Mouse (Mus musculus) hindbrain, embryonic 16.5 days (tissue): Measurements from ENCODE around the gene Zfp866. TPM values are rescaled to one million over a fixed set of nuclear protein-coding genes. Genes with fewer than 3 reads are reported as not detected.

ENCODE experiments used
- ATAC-seq: fragments of 200-750 bp; cut with Nextera tagmentation; 2 replicates; pipeline ENCODE4 v1.8.0; 2017; ENCODE audit warnings: moderate TSS enrichment, moderate library complexity
- H3K27ac ChIP-seq: fragments of 300-500 bp; sonication (generic); 2 replicates; pipeline ENCODE4 v1.5.1; 2014; ENCODE audit warnings: low read depth, mild to moderate bottlenecking, control low read depth, low read length, moderate library complexity
- H3K27me3 ChIP-seq: fragments of 300-500 bp; sonication (generic); replicated peaks from 2 replicates; pipeline ENCODE4 v1.6.1; 2014; ENCODE audit warnings: low read length; ENCODE audit not compliant: control insufficient read depth, insufficient read depth
- H3K36me3 ChIP-seq: fragments of 300-500 bp; sonication (generic); 2 replicates; pipeline ENCODE4 v1.6.1; 2014; ENCODE audit warnings: mild to moderate bottlenecking, low read length, moderate library complexity, mixed read lengths; ENCODE audit not compliant: control insufficient read depth, insufficient read depth
- H3K4me1 ChIP-seq: fragments of 300-500 bp; sonication (generic); 2 replicates; pipeline ENCODE4 v1.6.1; 2014; ENCODE audit warnings: low read depth, low read length; ENCODE audit not compliant: control insufficient read depth, insufficient read depth
- H3K4me2 ChIP-seq: fragments of 300-500 bp; sonication (generic); 2 replicates; pipeline ENCODE4 v1.6.1; 2014; ENCODE audit warnings: mild to moderate bottlenecking, low read length, control low read depth, moderate library complexity
- H3K4me3 ChIP-seq: fragments of 300-500 bp; sonication (generic); 2 replicates; pipeline ENCODE4 v1.5.1; 2014; ENCODE audit warnings: mild to moderate bottlenecking, low read length, control low read depth, moderate library complexity
- H3K9ac ChIP-seq: fragments of 300-500 bp; sonication (generic); 2 replicates; pipeline ENCODE4 v1.6.1; 2014; ENCODE audit warnings: low read depth, mild to moderate bottlenecking, control low read depth, low read length, moderate library complexity
- H3K9me3 ChIP-seq: fragments of 300-500 bp; sonication (generic); 2 replicates; pipeline ENCODE4 v1.6.1; 2014; ENCODE audit warnings: mild to moderate bottlenecking, low read length, moderate library complexity; ENCODE audit not compliant: control insufficient read depth
- WGBS: fragments of 180-500 bp; shearing (Covaris S2); extraction: QIAGEN DNeasy Blood & Tissue Kit; methylation state at CpG from one replicate; pipeline ENCODE4 v1.1.7; 2014; 5-methylcytosine and 5-hydroxymethylcytosine counted together
- polyA plus RNA-seq: library from polyadenylated mRNA; unstranded; fragments of >200 nt; fragmentation: Nextera tagmentation; extraction: Ambion mirVana; gene quantifications from 2 replicates; pipeline ENCODE4 v1.2.1, GENCODE M21; 2015

Zfp866 gene
- polyA plus RNA-seq, 1 experiment from 2014 or later = 32.8 TPM

DNA sequence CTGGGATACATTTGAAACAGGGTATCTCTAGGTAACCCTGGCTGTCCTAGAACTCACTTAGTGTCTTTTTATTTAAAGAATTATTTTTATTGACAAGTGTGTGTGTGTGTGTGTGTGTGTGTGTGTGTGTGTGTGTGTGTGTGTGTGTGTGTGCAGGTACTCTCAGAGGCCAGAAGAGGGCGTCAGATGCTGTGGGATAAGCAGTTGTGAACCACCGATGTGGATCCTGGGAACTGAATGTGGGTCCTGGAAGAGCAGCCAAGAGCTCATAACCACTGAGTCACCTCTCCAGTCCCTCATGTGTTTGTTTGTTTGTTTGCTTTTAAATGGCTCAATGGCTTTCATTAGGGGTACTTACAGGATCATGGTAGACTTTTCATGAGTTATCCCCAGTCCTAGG, 23.9 kb upstream of the Zfp866 start:
- H3K4me1 ChIP-seq = no peaks in the 10 kb centered on the region
- 95% methylated on average over 2 of the region's 2 CpGs for WGBS
- H3K4me3 ChIP-seq = no peak overlapping the region
- no peak overlapping the region for H3K4me2 ChIP-seq
- no peaks in the 10 kb centered on the region for H3K9me3 ChIP-seq
- no peak for ATAC-seq
- H3K27me3 ChIP-seq = no peaks in the 10 kb centered on the region
- H3K27ac ChIP-seq = no peak overlapping the region
- peaks cover 36% of the 10 kb centered on the region for H3K36me3 ChIP-seq
- H3K9ac ChIP-seq = no peak overlapping the region

DNA sequence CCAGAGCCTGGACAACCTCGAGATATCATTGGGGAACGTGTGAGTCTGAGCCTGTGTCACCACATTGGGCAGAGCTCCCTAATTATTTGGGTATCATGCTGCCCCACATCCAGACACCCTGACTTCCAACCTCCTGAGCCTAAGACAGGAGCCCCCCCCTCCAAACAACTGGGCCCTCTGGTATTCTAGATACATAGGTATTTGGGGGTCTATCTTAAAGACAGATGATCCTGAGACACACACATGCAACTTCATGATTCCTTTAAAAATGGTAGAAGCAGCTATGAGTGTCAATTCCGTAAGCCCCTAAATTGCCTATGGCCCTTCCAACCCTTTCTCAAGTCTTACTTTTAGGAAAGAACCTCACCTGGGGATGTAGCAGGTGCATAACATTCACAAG, 18.8 kb upstream of the Zfp866 start:
- peaks cover 3% of the 10 kb centered on the region; the same call in 1 of the 2 replicates for H3K4me1 ChIP-seq
- peak overlapping the region; percentile 69; the same call in 1 of the 2 replicates for H3K4me3 ChIP-seq
- no peak for ATAC-seq
- peaks cover 45% of the 10 kb centered on the region for H3K36me3 ChIP-seq
- no peak overlapping the region; the same call in 1 of the 2 replicates for H3K9ac ChIP-seq
- no peak overlapping the region for H3K27ac ChIP-seq
- H3K9me3 ChIP-seq = no peaks in the 10 kb centered on the region
- H3K4me2 ChIP-seq = peak overlapping the region; percentile 79
- 70% methylated on average over 3 of the region's 3 CpGs for WGBS
- H3K27me3 ChIP-seq = no peaks in the 10 kb centered on the region

DNA sequence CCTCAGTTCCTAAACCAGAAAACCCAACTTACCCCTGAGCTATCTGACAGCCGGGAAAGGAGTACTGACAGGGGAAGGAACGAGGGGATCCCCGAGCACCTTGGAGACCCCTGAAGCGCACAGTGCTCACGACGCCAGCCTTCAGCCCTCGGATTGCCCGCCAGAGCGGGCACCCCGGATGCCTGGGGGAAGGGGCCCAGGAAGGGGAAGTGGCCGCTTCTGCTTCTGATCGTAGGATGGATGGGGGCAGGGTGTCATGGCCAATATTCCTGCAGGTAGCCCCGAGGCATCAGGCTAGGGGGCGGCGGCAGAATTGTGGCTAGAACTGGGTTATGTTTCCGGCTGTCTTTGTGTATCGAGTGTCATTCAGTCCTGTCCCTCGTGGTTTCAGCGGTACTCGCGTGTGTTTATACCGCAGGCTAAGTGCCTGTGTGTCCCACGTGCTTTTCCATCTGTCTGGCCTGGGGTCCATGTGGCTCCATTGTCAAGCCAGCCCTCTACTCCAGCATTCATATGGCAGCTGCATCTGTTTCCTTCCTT, 18.0 kb upstream of the Zfp866 start:
- peaks cover 39% of the 10 kb centered on the region for H3K36me3 ChIP-seq
- peaks cover 3% of the 10 kb centered on the region; the same call in 1 of the 2 replicates for H3K4me1 ChIP-seq
- H3K27ac ChIP-seq = peak overlapping the region; percentile 66
- WGBS = 2% methylated on average over 23 of the region's 23 CpGs
- H3K27me3 ChIP-seq = no peaks in the 10 kb centered on the region
- peak overlapping the region; percentile 69 for H3K4me3 ChIP-seq
- peak overlapping the region; percentile 79 for H3K4me2 ChIP-seq
- no peaks in the 10 kb centered on the region for H3K9me3 ChIP-seq
- peak overlapping the region; percentile 82 for H3K9ac ChIP-seq
- ATAC-seq = peak; percentile 66

DNA sequence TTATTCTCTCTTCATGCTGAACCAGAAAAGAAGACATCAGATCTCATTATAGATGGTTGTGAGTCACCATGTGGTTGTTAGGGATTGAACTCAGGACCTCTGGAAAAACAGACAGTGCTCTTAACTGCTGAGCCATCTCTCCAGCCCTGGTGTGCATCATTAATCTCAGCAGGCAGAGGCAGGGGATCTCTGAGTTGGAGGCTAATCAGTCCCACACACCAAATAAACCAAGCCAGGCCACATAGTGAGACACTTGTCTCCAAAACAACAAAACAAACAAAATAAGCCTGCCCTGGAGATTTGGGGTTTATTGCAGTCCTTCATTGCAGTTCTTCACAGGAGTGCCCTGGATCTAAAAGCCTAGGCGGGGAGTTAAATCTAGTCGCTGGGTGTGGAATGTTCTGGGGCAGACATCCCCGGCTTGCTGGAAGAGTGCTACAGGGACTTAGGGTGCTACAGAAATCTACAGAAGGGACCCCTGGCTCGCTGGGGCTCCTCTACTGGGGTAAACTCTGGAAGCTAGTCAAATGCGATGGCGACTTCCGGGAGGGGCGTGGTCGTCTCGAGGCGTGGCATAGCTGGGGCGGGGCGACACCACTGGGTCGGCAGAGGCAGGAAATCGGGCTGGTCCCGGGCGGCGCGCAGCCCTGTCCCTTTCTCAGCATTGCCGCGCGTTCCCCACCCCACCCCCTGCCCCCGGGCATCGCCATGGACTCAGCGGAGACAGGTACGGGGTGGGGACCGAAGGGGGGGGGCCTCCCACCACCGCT, 17.3 kb upstream of the Zfp866 start, which contains the start of gene Gmip:
Gene Gmip, plus strand, starts transcription at position 586 of the 770 bp plus-strand sequence.
- peak within 1 kb of the TSS; percentile 79 for H3K4me2 ChIP-seq
- H3K9ac ChIP-seq = peak within 1 kb of the TSS; percentile 82
- H3K27me3 ChIP-seq = no peaks in the 10 kb centered on the region
- no peaks in the 10 kb centered on the region for H3K9me3 ChIP-seq
- peak within 1 kb of the TSS; percentile 66 for H3K27ac ChIP-seq
- H3K36me3 ChIP-seq = peaks cover 44% of the 10 kb centered on the region
- peak; percentile 73 for ATAC-seq
- peaks cover 3% of the 10 kb centered on the region; the same call in 1 of the 2 replicates for H3K4me1 ChIP-seq
- WGBS = 5% methylated on average over 28 of the region's 28 CpGs
- H3K4me3 ChIP-seq = peak within 1 kb of the TSS; percentile 69

DNA sequence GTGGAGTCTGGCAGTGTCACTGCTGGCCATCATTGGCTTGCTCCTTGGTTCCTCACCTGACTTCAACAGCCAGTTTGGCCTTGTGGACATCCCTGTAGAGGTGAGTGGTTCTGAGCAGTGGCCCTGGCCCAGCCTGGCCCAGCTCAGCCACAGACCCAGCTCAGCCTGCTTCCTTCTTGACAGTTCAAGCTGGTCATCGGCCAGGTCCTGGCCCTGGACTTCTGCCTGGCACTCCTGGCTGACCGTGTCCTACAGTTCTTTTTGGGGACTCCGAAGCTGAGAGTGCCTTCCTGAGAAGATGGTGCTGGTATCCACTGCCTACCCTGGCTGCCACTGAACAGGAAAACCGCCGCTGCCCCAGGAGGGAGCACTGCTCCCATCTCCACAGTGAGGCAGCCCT, 16.3 kb upstream of the Zfp866 start:
- WGBS = 95% methylated on average over 5 of the region's 5 CpGs
- peaks cover 3% of the 10 kb centered on the region; the same call in 1 of the 2 replicates for H3K4me1 ChIP-seq
- no peaks in the 10 kb centered on the region for H3K9me3 ChIP-seq
- no peaks in the 10 kb centered on the region for H3K27me3 ChIP-seq
- peaks cover 51% of the 10 kb centered on the region for H3K36me3 ChIP-seq
- no peak overlapping the region for H3K27ac ChIP-seq
- H3K4me3 ChIP-seq = no peak overlapping the region
- no peak overlapping the region for H3K9ac ChIP-seq
- H3K4me2 ChIP-seq = no peak overlapping the region
- ATAC-seq = no peak

DNA sequence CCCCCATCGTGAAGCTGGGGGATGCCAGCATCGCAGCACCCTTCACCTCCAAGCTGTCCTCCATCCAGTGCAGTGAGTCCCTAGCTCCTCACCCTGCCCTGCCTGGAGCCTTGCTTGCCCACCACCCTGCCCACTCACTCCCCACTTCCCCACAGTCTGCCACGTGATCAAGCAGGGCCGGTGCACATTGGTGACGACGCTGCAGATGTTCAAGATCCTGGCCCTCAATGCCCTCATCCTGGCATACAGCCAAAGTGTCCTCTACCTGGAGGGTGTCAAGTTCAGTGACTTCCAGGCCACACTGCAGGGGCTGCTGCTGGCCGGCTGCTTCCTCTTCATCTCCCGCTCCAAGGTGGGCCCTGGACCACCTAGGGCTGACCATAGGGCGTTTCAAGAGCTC, 14.5 kb upstream of the Zfp866 start:
- WGBS = 92% methylated on average over 9 of the region's 9 CpGs

DNA sequence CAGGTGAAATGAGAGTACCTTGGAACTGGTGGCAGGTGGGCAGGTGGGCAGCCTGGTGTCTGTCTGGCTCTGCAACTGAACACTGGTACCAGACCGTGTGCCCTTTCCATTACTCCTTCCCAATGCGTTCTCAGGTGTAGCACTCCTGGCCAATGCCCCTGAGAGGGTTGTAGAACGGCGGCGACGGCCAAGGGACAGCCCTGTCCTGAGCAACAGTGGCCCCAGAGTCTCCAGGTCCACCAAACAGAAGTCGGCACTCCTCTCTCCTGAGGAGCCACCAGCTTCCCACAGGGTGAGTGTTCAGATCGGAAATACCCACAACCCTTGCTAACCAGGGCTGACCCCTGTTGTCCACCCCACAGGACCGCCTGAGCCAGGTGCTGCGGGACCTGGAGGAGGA, 14.1 kb upstream of the Zfp866 start:
- Histone ChIP-seq H3K4me2 (no peak overlapping the region), H3K4me1 (peaks cover 3% of the 10 kb centered on the region; the same call in 1 of the 2 replicates), H3K36me3 (peaks cover 62% of the 10 kb centered on the region), H3K27ac (no peak overlapping the region), H3K9ac (no peak overlapping the region), H3K27me3 (no peaks in the 10 kb centered on the region), H3K9me3 (no peaks in the 10 kb centered on the region), H3K4me3 (no peak overlapping the region)
- ATAC-seq = no peak
- WGBS = 97% methylated on average over 10 of the region's 10 CpGs

More for the DNA sequence above, 14.5 kb upstream of the Zfp866 start:
- Histone ChIP-seq H3K4me1 (peaks cover 3% of the 10 kb centered on the region; the same call in 1 of the 2 replicates), H3K27me3 (no peaks in the 10 kb centered on the region), H3K27ac (no peak overlapping the region), H3K36me3 (peaks cover 58% of the 10 kb centered on the region), H3K9ac (no peak overlapping the region), H3K9me3 (no peaks in the 10 kb centered on the region), H3K4me3 (no peak overlapping the region), H3K4me2 (no peak overlapping the region)
- no peak for ATAC-seq

DNA sequence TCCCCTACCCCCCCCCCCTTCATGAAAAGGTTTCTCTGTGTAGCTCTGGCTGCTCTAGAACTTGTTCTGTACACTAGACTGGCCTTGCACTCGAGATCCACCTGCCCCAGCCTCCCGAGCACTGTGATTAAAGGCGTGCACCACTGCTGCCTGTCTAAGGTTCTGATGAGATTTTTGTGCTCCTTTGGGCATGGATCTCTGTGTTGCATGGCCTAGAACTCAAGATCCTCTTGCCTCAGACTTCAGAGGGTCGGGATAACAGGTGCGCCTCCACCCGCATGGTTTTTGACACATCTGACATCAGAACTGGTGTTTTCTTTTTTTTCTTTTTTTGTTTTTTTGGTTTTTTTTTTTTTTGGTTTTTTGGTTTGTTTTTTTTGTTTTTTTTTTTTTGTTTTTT, 13.6 kb upstream of the Zfp866 start:
- H3K9ac ChIP-seq = no peak overlapping the region
- H3K4me1 ChIP-seq = peaks cover 3% of the 10 kb centered on the region; the same call in 1 of the 2 replicates
- peaks cover 67% of the 10 kb centered on the region for H3K36me3 ChIP-seq
- no peak overlapping the region for H3K27ac ChIP-seq
- no peak overlapping the region for H3K4me3 ChIP-seq
- H3K4me2 ChIP-seq = no peak overlapping the region
- H3K27me3 ChIP-seq = no peaks in the 10 kb centered on the region
- 92% methylated on average over 6 of the region's 6 CpGs for WGBS
- H3K9me3 ChIP-seq = no peaks in the 10 kb centered on the region
- ATAC-seq = no peak

DNA sequence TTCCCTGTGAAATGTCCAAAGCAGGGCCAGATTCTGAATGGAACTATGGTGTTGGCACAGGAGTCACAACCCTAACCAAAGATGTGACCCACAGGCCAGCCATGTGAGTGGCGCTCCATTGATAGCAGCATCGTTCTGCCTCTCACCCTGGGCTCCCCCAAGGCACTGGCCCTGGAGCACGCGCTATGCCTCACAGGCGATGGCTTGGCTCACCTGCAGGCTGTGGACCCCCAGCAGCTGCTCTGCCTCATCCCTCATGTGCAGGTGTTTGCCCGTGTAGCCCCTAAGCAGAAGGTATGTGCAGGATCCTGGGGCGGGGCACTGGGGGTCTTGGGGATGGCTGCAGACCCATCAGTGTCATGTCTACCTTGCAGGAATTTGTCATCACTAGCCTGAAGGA, 12.4 kb upstream of the Zfp866 start:
- Histone ChIP-seq H3K4me2 (no peak overlapping the region), H3K4me1 (peaks cover 2% of the 10 kb centered on the region; the same call in 1 of the 2 replicates), H3K36me3 (peaks cover 79% of the 10 kb centered on the region), H3K9me3 (no peaks in the 10 kb centered on the region), H3K4me3 (no peak overlapping the region), H3K27ac (no peak overlapping the region), H3K9ac (no peak overlapping the region), H3K27me3 (no peaks in the 10 kb centered on the region)
- 95% methylated on average over 7 of the region's 7 CpGs for WGBS
- no peak for ATAC-seq
